Mouse (Mus musculus): ENCODE results near the gene Ppm1d. TPM values are rescaled to one million over a fixed set of nuclear protein-coding genes. Genes with fewer than 3 reads are reported as not detected.

Ppm1d gene
- polyA plus RNA-seq, 1 experiment from 2014 or later: 14.6 TPM

- under 1% methylated on average over 56 of the region's 56 CpGs for WGBS
- H3K27ac ChIP-seq (ENCODE audit: low read length): peak overlapping the region; percentile 94
Observed at GRCm38 (mm10) chr11:85311645-85312490, 824 bp downstream of the Ppm1d start.

GRCm38 (mm10) chr11:85312818-85313217 lies 1.8 kb downstream of the Ppm1d start:
- Histone ChIP-seq H3K27me3 (ENCODE audit: control insufficient read depth, insufficient read depth, low read length) (no peaks in the 10 kb centered on the region), H3K4me3 (ENCODE audit: low read depth, low read length) (peak overlapping the region; percentile 98), H3K4me2 (replicated peaks; ENCODE audit: low read depth, low read length) (peak overlapping the region; percentile 85), H3K9ac (replicated peaks; ENCODE audit: low read depth, low read length) (no peak overlapping the region; the same call in 1 of the 2 replicates), H3K27ac (ENCODE audit: low read length) (no peak overlapping the region), H3K36me3 (ENCODE audit: control insufficient read depth, insufficient read depth, low read length) (no peaks in the 10 kb centered on the region; the same call in none of the 2 replicates), H3K9me3 (ENCODE audit: control insufficient read depth, low read depth, low read length) (no peaks in the 10 kb centered on the region), H3K4me1 (ENCODE audit: control insufficient read depth, insufficient read depth, low read length) (peaks cover 8% of the 10 kb centered on the region; the same call in 1 of the 2 replicates)
- WGBS: 17% methylated on average over 2 of the region's 2 CpGs
- ATAC-seq (ENCODE audit: insufficient number of reproducible peaks, insufficient read depth, low FRiP score, low read depth): no peak

More at GRCm38 (mm10) chr11:85311645-85312490, 824 bp downstream of the Ppm1d start:
- Histone ChIP-seq H3K4me3 (ENCODE audit: low read depth, low read length) (peak overlapping the region; percentile 98), H3K4me1 (ENCODE audit: control insufficient read depth, insufficient read depth, low read length) (peaks cover 8% of the 10 kb centered on the region; the same call in 1 of the 2 replicates), H3K4me2 (replicated peaks; ENCODE audit: low read depth, low read length) (peak overlapping the region; percentile 85), H3K9me3 (ENCODE audit: control insufficient read depth, low read depth, low read length) (no peaks in the 10 kb centered on the region), H3K9ac (replicated peaks; ENCODE audit: low read depth, low read length) (peak overlapping the region; percentile 94), H3K27me3 (ENCODE audit: control insufficient read depth, insufficient read depth, low read length) (no peaks in the 10 kb centered on the region), H3K36me3 (ENCODE audit: control insufficient read depth, insufficient read depth, low read length) (no peaks in the 10 kb centered on the region; the same call in none of the 2 replicates)
- ATAC-seq (ENCODE audit: insufficient number of reproducible peaks, insufficient read depth, low FRiP score, low read depth): no peak

GRCm38 (mm10) chr11:85313361-85313760 lies 2.3 kb downstream of the Ppm1d start:
- no peak overlapping the region for H3K9ac ChIP-seq (replicated peaks; ENCODE audit: low read depth, low read length)
- H3K36me3 ChIP-seq (ENCODE audit: control insufficient read depth, insufficient read depth, low read length): no peaks in the 10 kb centered on the region; the same call in none of the 2 replicates
- peak overlapping the region; percentile 85 for H3K4me2 ChIP-seq (replicated peaks; ENCODE audit: low read depth, low read length)
- H3K27ac ChIP-seq (ENCODE audit: low read length): no peak overlapping the region; the same call in 1 of the 2 replicates
- peaks cover 8% of the 10 kb centered on the region; the same call in 1 of the 2 replicates for H3K4me1 ChIP-seq (ENCODE audit: control insufficient read depth, insufficient read depth, low read length)
- H3K4me3 ChIP-seq (ENCODE audit: low read depth, low read length): peak overlapping the region; percentile 98; the same call in 1 of the 2 replicates
- H3K27me3 ChIP-seq (ENCODE audit: control insufficient read depth, insufficient read depth, low read length): no peaks in the 10 kb centered on the region
- ATAC-seq (ENCODE audit: insufficient number of reproducible peaks, insufficient read depth, low FRiP score, low read depth): no peak
- H3K9me3 ChIP-seq (ENCODE audit: control insufficient read depth, low read depth, low read length): no peaks in the 10 kb centered on the region
- 88% methylated on average over 3 of the region's 3 CpGs for WGBS

GRCm38 (mm10) chr11:85323567-85324330 lies 12.7 kb downstream of the Ppm1d start:
- Histone ChIP-seq H3K27me3 (ENCODE audit: control insufficient read depth, insufficient read depth, low read length) (no peaks in the 10 kb centered on the region), H3K27ac (ENCODE audit: low read length) (no peak overlapping the region), H3K4me2 (replicated peaks; ENCODE audit: low read depth, low read length) (no peak overlapping the region), H3K4me1 (ENCODE audit: control insufficient read depth, insufficient read depth, low read length) (no peaks in the 10 kb centered on the region), H3K9me3 (ENCODE audit: control insufficient read depth, low read depth, low read length) (no peaks in the 10 kb centered on the region), H3K9ac (replicated peaks; ENCODE audit: low read depth, low read length) (no peak overlapping the region), H3K36me3 (ENCODE audit: control insufficient read depth, insufficient read depth, low read length) (no peaks in the 10 kb centered on the region), H3K4me3 (ENCODE audit: low read depth, low read length) (no peak overlapping the region)
- no peak for ATAC-seq (ENCODE audit: insufficient number of reproducible peaks, insufficient read depth, low FRiP score, low read depth)
- WGBS: 89% methylated on average over 9 of the region's 9 CpGs

GRCm38 (mm10) chr11:85328717-85329116 lies 17.7 kb downstream of the Ppm1d start:
- H3K4me3 ChIP-seq (ENCODE audit: low read depth, low read length): no peak overlapping the region
- no peaks in the 10 kb centered on the region for H3K27me3 ChIP-seq (ENCODE audit: control insufficient read depth, insufficient read depth, low read length)
- no peaks in the 10 kb centered on the region for H3K4me1 ChIP-seq (ENCODE audit: control insufficient read depth, insufficient read depth, low read length)
- H3K27ac ChIP-seq (ENCODE audit: low read length): no peak overlapping the region
- WGBS: 91% methylated on average over 3 of the region's 3 CpGs
- no peak overlapping the region for H3K4me2 ChIP-seq (replicated peaks; ENCODE audit: low read depth, low read length)
- H3K36me3 ChIP-seq (ENCODE audit: control insufficient read depth, insufficient read depth, low read length): peaks cover 11% of the 10 kb centered on the region
- ATAC-seq (ENCODE audit: insufficient number of reproducible peaks, insufficient read depth, low FRiP score, low read depth): no peak
- no peak overlapping the region for H3K9ac ChIP-seq (replicated peaks; ENCODE audit: low read depth, low read length)
- H3K9me3 ChIP-seq (ENCODE audit: control insufficient read depth, low read depth, low read length): no peaks in the 10 kb centered on the region

- H3K4me1 ChIP-seq (ENCODE audit: control insufficient read depth, insufficient read depth, low read length): no peaks in the 10 kb centered on the region
Observed at GRCm38 (mm10) chr11:85329167-85329894, 18.3 kb downstream of the Ppm1d start.

GRCm38 (mm10) chr11:85334778-85335177 lies 23.7 kb downstream of the Ppm1d start:
- H3K4me1 ChIP-seq (ENCODE audit: control insufficient read depth, insufficient read depth, low read length): no peaks in the 10 kb centered on the region
- no peak overlapping the region for H3K4me3 ChIP-seq (ENCODE audit: low read depth, low read length)
- H3K27ac ChIP-seq (ENCODE audit: low read length): no peak overlapping the region
- 52% methylated on average over 4 of the region's 4 CpGs for WGBS
- H3K9ac ChIP-seq (replicated peaks; ENCODE audit: low read depth, low read length): no peak overlapping the region
- H3K4me2 ChIP-seq (replicated peaks; ENCODE audit: low read depth, low read length): no peak overlapping the region
- no peak for ATAC-seq (ENCODE audit: insufficient number of reproducible peaks, insufficient read depth, low FRiP score, low read depth)
- H3K36me3 ChIP-seq (ENCODE audit: control insufficient read depth, insufficient read depth, low read length): peaks cover 31% of the 10 kb centered on the region
- no peaks in the 10 kb centered on the region for H3K9me3 ChIP-seq (ENCODE audit: control insufficient read depth, low read depth, low read length)
- H3K27me3 ChIP-seq (ENCODE audit: control insufficient read depth, insufficient read depth, low read length): no peaks in the 10 kb centered on the region

More at GRCm38 (mm10) chr11:85329167-85329894, 18.3 kb downstream of the Ppm1d start:
- 82% methylated on average over 7 of the region's 7 CpGs for WGBS
- ATAC-seq (ENCODE audit: insufficient number of reproducible peaks, insufficient read depth, low FRiP score, low read depth): no peak
- no peaks in the 10 kb centered on the region for H3K9me3 ChIP-seq (ENCODE audit: control insufficient read depth, low read depth, low read length)
- H3K4me3 ChIP-seq (ENCODE audit: low read depth, low read length): no peak overlapping the region
- H3K9ac ChIP-seq (replicated peaks; ENCODE audit: low read depth, low read length): no peak overlapping the region
- H3K27me3 ChIP-seq (ENCODE audit: control insufficient read depth, insufficient read depth, low read length): no peaks in the 10 kb centered on the region
- H3K27ac ChIP-seq (ENCODE audit: low read length): no peak overlapping the region
- H3K36me3 ChIP-seq (ENCODE audit: control insufficient read depth, insufficient read depth, low read length): peaks cover 16% of the 10 kb centered on the region
- H3K4me2 ChIP-seq (replicated peaks; ENCODE audit: low read depth, low read length): no peak overlapping the region

All from stomach, embryonic 14.5 days (tissue).